Mouse (Mus musculus) regulatory T cell (primary cell): ENCODE results near the gene Dnal1.
"Not testable (repeated sequence)": the region's sequence is repeated elsewhere in the genome, so short reads cannot be mapped to it uniquely, and the experiment has no call there.

Experiments used
- in situ Hi-C: fragments of 300-600 bp; cut with MboI, MseI; formaldehyde crosslinking; loops from one replicate; pipeline ENCODE4 v1.15.1; 2025; ENCODE audit warnings: high pct_unique_total_duplicates

Dnal1 gene

DNA sequence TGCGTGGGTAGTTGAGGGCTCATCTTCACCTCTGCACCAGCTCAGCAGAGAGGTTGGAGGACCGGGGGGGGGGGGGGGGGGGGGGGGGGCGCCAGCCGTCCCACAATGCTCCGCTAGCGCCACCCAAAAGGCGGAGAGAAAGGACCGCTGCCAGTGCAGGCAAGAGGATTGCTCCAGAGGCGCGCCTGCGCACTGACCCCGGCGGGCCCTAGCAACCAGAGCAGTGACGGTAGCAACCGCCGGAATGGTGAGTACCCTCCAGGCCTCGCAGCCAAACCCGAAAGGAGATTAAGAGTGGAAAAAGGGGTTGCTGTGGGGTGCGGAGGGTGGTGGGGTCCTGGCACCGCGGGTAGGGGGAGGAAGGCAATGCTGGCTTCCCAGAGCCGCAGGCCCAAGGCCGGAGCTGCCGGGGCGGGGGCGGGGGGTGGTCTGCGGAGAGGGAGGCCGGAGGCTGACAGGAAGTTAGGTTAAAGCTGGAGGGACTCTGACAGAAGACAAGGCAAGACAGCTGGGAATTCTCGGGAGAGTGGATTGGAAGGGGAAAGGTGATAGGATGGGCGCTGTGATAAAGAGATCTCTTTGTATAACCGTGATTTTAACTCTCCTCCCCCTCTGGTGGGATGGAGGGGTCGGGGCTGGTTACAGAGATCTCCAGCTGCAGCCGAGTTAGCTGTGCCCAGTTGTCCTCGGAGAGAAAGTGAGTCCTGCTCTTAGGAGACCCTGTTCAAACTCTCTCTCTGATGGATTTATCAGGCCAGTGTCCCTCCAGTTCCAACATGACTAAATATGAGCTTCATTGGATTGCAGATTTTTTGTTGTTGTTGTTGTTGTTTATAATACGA lies at the start of gene Dnal1:
Dnal1 (plus strand) TSS at position 214 of the 842 bp plus-strand sequence.
- in situ Hi-C loops, result no loop called here

DNA sequence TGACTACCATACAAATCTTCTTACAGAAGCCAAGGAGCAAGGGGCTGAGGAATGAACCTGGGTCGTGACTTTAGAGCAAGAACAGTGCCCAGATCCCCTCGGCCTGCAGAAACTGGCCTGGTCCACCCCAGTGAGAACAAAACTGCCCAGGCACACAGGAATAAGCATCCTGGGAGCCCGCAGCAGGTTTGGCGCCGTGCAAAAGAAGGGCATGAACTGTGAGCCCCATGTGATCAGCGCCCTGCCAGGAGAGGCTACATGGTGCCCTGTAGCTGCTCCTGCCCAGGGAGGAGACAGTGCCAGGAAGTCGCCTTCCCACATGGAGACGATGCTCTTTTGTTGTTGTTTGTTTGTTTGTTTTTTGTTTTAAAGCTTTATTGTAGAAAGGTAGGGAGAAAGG lies 49.5 kb upstream of the Dnal1 start:
- in situ Hi-C loops, result no loop called here

DNA sequence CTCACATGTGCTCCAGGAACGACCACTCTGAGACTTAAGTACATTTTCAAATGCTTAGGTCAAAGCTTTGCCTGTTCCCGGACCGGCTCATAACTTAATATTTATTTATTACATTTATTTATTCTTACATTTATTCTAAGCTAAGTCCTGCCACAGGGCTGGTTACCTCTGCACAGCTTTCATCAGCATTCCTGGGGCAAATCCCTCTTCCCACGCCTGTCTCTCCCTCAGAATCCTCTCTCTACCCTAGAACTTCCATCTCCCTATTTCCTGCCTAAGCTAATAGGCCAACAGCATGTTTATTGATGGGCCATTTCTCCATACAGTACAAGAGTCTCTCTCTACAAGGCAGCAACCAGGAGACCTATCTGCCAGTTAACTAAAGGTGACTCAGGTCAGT lies 46.4 kb upstream of the Dnal1 start:
- in situ Hi-C loops, result no loop called here

DNA sequence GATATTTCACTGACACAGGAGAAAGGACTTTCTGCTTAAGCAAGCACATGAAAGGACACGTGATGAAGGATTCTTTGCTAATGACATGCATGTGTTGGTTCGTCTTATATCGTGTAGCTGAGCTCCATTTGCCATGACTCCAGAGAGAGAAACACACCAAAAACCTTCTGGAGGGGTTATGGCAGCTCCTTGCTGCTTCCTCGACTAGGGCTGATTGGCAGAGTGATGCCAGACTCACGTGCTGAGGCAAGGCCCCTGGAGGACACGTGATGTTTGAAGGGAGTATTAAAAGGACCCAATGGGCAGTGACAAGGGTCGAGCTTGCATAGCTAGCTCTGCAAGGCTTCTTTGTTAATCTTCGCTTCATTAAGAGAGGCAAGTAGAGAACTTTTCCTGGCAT lies 45.9 kb upstream of the Dnal1 start:
- in situ Hi-C loops, result no loop called here

DNA sequence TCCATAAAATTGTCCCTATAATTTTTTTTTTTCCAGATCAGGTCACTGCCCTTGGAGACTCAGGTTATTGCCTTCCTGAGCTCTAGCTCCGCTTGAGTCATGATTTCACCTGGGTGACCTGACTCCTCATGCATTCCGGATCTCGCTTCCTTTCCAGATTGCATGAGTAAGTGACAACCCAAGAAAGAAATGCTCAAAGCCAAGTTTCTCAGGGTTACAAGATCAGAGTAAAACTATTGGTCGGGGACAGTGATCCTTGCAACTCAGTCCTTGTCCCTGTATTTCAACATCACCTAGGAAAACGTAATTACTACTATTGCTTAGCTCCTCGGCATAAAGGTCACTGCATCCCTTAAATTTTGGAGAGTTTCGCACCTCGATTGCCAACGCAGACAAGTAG lies 45.2 kb upstream of the Dnal1 start, which contains the start of gene Acot5:
Acot5 (plus strand) TSS at position 340 of the 400 bp plus-strand sequence.
- in situ Hi-C loops, result no loop called here

DNA sequence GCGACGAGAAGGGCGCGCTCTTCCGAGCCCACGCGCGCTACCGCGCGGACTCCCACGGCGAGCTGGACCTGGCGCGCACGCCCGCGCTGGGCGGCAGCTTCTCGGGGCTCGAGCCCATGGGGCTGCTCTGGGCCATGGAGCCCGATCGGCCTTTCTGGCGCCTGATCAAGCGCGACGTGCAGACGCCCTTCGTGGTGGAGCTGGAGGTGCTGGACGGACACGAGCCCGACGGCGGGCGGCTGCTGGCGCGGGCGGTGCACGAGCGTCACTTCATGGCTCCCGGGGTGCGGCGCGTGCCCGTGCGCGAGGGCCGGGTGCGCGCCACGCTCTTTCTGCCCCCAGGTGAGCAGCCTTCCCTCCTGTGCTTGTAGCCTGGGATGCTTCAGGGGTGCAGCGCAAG lies 44.6 kb upstream of the Dnal1 start:
- in situ Hi-C loops, result not testable (repeated sequence)

DNA sequence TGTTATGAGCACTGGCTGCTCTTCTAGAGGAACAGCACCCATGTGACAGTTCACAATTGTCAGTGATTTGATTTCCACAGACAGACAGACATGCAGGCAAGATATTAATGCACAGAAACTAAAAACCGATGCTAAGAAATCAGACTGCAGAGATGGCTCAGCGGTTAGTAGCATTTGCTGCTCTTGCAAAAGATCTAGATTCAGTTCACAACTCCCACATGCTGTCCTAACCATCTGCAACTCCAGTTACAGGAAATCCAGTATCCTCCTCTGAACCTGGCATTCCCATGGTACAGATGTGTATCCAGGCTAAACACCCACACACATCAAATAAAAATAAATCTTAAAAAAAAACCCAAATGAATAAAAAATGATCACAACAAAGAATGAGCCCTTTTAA lies 42.5 kb upstream of the Dnal1 start:
- in situ Hi-C loops, result no loop called here

DNA sequence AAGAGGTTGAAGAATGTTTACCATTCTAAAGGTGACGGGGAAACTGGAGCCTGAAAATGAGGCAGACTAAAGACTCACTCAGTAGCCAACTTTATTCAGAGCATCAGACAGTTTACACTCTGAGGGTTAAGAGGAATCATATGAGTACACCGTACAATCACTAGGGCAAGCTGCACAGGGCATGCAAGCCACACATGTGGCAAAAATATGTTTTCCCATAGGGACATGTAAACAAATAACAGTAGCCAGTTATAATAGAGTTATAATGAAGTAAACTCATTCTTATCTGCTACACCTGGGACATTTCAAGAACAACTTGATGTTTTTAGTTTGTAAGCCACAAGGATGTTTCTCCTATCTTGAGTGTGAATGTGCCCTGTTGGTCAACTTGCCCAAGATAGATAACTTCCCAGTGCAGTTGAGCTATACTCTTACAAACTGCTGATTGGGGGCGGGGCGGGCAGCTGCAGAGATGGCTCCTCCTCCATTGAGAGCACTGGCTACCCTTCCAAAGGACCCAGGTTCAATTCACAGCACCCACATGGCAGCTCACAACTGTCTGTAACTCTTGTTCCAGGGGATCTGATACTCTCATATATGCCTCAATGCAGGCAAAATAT lies 36.7 kb upstream of the Dnal1 start:
- in situ Hi-C loops, result no loop called here

DNA sequence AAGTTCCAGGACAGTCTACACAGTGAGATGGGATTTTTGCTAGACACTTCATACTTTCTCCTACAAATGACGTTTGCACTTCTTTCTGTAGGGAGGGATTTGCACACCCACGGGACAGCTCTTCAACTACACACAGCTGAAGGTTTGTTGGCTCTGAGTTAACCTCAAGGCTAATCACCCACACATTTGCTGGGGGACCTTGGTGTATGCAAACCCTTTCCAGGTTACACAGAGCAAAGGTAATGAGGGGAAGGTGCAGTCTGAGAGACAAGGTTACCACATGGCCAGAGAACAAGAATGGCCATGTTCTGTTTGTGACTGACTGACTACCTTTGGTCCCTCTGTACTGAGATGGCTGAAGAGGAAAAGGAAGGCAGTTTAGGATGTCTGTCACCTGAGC lies 30.3 kb upstream of the Dnal1 start:
- in situ Hi-C loops, result no loop called here

DNA sequence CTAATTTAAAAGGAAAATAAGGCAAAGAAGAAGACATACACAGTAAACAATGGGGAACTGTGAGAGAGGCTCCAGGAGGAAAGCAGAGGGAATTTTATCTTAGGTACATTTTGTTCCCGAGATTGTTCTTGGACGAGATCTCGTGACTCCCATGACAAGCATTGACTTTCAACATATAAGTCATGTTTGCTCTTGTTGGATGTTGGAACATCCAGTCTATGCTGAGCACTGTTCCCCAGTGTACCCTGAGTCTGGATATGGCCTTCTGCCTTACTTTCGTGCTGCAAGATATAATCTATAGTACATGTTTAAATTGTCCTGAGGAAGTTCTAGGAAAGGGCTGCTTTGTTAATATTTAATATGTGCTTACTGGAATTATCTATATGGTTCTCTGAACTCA lies 29.6 kb upstream of the Dnal1 start:
- in situ Hi-C loops, result no loop called here

DNA sequence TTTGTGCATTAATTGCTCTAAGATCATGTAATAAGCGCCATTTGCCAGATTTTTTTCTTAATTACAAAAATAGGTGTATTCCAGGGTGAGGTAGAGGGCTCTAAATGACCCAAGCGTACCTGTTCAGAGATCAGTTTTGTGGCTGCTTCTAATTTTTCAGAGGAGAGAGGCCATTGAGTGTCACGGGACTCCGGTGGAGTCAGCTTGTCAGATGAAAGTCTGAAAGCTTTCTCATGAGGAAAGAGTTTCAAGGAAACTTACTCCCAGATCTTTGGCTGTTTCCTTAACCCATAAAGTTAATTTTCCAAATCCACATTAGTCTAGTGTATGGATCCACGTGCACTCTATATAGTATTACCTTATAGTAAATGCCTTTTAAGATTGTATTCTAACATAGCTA lies 19.5 kb upstream of the Dnal1 start:
- in situ Hi-C loops, result not testable (repeated sequence)

DNA sequence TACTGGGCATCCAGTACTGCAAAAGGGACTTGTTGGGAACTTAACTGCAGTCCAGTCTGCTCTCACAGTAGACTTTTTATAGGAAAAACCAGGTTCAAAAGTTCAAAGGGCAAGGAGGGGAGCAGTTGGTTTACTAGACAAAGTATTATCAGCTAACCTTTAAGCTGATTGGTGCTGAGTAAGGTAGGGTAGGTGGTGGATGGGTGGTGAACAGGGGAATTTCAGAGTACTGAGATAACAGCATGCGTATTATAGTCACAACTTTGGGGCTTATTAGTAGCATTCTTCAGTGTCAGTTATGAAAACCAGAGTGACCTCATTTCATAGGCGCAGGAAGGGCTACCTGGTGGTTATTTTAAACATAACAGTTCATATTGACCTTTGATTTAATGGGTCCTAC lies 14.6 kb upstream of the Dnal1 start:
- in situ Hi-C loops, result no loop called here

DNA sequence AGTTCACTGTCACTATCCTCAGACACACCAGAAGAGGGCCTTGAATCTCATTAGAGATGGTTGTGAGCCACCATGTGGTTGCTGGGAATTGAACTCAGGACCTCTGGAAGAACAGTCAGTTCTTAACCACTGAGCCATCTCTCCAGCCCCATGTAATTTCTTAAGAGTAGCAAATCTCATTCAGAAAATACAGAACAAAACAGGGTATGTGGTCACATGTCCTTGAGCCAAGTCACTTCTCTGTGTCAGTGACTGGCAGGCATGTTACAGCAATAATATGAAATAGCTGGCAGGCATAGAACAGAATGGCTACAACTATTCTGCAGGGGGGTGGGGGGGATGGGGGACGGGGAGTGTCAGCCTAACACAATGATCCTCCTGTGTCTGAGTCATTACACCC lies 14.1 kb upstream of the Dnal1 start:
- in situ Hi-C loops, result no loop called here

DNA sequence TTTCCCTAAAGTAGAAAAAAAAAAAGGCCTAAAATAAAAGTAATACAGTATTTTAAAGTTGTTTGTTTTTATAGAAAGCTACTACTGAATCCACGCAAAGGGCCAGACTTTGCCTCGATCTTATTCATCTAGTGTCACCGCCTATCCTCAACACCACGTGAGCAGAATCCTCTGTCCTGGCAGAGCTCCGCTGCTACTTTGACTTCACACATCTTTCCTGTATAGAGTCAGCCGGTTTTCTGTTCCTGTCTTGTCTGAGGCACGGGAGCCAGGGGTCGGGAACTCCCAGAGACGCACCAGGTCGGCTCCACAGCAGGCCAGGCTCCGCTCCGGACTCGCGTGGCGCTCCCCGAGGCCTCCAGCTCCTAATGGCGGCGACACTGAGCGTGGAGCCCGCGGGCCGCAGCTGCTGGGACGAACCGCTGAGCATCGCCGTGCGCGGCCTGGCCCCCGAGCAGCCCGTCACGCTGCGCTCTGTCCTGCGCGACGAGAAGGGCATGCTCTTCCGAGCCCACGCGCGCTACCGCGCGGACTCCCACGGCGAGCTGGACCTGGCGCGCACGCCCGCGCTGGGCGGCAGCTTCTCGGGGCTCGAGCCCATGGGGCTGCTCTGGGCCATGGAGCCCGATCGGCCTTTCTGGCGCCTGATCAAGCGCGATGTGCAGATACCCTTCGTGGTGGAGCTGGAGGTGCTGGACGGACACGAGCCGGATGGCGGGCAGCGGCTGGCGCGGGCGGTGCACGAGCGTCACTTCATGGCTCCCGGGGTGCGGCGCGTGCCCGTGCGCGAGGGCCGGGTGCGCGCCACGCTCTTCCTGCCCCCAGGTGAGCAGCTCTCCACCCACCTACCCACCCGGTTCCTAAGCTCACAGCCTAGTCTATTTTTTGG lies 13.3 kb upstream of the Dnal1 start, which contains the start of gene Acot6:
Acot6 (plus strand) TSS at position 51 of the 889 bp plus-strand sequence.
- in situ Hi-C loops, result not testable (repeated sequence)

DNA sequence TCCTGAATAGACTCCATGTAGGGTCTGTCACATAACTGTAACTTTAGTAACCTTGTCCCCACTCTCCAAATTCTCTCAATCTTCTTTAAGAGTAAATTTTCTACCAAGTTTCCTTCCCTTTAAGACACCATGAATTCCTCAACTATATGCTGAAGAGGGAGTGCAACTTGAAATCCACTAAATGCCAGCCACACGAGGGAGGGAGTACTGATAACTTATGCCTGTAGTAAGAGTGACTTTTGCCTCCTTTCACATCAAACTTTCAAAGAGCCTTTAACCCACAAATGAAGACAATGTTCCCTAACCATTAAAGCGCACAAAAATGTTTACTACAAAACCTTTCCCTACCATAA lies 12.7 kb upstream of the Dnal1 start:
- in situ Hi-C loops, result no loop called here

DNA sequence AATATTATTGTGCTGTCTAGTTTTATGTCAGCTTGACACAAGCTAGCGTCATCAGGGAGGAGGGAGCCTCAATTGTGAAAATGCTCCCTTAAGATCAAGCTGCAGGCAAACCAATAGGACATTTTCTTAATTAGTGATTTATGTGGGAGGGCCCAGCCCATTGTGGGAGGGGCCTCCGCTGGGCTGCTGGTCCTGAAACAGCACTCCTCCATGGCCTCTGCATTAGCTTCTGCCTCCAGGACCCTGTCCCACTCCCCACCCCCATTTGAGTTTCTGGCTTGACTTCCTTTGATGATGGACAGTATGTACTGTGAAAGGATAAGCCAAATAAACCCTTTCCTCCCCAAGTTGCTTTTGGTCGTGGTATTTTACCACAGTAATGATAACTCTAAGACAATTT lies 7.2 kb upstream of the Dnal1 start:
- in situ Hi-C loops, result no loop called here

DNA sequence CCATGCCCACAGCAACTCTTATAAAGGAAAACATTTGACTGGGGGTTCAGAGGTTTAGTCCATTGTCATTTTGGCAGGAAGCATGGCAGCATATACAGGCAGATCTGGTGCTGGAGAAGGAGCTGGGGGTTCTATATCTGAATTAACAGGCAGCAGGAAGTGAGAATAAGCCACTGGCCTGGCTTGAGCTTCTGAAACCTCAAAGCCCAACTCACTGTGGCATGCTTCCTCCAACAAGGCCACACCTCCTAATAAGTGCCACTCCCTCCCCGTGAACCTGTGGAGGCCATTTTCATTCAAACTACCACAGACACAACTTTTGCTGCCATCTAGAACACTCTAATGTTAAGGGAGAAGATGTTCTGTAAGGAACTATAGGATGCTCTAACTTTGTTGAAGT lies 6.5 kb upstream of the Dnal1 start:
- in situ Hi-C loops, result no loop called here

DNA sequence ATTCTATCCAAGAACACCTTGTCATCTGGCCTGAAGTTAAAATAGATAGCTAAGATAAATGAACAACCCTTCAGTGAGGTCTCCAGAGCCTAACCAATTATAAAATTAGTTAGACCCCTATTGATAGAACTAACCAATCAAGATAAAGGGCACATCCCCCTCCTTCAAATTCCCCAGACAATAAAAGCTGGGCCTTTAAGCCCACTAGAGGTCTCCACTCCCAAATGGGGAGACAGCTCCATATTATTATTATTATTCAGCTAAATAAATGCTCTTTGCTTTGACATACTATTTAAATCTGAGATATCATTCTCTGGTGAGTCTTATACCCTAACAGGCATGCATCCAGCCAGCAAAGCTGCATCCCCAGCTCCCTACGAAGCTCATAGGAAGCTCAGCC lies 4.2 kb upstream of the Dnal1 start:
- in situ Hi-C loops, result no loop called here

DNA sequence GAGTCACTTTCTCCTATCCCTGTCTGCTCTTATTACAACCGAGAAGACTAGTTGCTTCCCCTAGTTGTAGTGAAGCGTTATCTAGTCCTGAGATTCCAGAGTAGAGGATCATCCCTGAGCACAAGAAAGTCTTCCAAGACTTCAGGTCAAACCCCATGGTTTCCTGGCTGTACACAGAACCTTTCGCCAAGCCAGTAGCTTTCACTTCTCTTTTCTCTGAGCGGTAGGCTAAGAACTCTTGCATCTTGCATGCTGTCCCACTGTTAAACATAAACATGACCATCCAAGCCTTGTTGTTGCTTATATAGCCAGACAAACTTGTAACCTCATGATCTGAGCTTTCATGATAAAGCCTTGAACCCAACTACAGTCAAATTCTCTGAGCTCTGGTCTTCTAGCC lies 3.4 kb upstream of the Dnal1 start:
- in situ Hi-C loops, result no loop called here

DNA sequence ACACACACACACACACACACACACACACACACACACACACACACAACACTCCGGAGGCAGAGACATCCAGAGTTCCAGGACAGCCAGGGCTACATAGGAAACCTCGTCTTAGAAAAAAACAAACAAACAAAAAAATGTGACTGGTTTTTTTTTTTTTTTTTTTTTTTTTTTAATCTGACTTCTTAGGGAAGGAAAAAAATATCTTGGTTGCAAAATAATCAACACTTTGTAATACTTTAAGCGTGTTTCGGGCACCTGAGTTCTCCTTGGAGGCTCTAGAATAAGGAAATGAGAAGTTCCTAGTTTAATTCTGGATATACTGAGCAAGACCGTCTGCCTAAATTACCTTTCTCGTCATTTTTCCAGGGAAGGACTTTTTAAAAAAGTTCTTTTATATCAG lies 490 bp upstream of the Dnal1 start:
- in situ Hi-C loops, result no loop called here

DNA sequence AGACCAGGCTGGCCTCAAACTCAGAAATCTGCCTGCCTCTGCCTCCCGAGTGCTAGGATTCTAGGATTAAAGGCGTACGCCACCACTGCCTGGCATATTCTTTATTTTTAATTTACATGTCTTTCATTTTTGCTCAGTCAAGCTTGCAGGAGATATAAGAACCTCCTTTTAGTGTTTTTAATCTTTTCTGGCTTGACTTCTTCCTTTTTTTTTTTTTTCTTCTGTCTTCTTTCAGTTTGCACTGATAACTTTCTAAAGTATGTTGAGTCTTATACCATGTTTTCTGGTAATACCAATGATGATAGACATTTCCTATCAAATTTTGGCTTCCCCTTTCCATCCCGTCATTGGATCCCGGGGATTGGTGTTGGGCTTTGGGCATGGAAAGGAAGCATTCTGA lies 5.4 kb downstream of the Dnal1 start:
- in situ Hi-C loops, result no loop called here

DNA sequence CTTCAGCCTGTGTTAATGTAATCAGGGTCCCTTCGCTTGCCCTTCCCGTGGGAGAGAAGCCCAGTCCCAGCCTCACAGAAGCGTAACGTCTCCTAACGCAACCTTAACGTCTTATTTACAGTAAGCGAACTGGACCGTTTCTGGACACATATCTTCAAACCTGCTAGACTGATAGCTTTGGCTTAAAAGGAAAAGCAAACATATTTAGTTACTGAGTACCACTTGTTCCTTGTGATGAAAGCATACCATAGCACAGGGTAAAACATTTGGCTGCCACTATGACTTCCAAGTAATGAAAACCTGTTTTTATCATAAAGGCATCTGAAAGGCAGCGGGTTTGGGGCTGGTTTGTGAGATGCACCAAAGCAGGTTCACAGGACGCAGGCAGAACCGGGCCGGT lies 11.7 kb downstream of the Dnal1 start:
- in situ Hi-C loops, result no loop called here
